Mouse (Mus musculus): ENCODE data around the gene Tnfsf8.

The Tnfsf8 gene

DNA sequence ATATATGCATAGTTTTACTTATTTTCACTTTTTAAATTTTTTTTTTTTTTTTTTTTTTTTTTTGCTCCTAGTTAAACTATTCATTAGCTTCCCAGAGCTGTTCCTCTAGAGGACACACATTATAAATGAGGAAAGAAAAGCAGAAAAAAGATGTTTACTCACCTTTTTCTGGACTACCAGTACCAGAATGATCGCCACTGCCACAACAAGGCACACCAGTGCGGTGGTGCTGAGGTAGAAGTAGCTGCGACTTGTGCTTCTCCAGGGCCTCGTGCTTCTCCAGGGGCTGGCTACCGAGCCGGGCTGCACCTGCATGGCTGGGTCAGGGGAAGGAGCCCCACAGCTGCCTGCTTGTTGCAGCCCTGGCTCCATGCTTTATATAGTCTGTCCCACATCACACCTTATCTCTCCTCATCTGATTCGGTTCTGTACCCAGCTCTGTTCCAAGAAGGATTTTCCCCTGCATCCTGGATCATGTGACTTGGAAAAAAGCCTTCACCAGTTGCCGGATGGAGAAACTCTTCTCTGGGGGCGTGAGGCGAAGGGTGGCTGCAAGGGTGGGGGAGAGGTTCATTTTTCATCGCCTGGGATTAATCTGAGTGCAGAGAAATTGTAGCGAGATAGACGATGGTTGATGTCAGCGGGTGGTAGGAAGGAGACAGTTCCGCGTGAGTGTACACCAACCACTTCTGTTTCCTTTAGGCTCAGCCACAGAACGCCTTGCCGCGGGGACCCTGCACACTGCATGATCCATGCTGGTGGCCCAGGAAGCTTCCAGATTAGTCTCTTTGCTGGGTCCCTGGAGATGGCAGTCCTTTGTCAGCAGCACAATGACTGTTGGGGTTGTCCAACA is at the start of gene Tnfsf8:
Tnfsf8 (minus strand) TSS at position 660 of the 853 bp plus-strand sequence.
- peak; percentile 56 for DNase-seq (ENCODE audit: low read depth)

DNA sequence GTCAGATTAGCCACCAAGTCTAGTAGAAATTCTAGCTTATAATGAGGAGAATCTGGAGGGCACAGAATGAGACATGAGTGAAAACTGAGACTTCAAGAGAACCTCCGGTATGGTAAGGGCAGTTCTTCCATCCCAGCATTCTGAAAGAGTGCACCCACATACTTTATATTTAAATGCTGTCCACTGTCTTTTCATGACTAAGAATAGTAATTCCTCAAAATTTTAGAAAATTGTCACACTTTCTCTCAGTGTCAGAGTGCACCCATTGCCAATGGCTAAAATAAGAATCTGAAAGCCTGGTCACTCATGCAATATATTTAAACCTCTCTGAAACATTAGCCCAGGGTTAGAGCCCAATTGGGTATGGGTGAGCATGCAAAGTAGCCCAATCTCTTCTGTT is 47.4 kb upstream of the Tnfsf8 start:
- no peak for DNase-seq (ENCODE audit: low read depth)

DNA sequence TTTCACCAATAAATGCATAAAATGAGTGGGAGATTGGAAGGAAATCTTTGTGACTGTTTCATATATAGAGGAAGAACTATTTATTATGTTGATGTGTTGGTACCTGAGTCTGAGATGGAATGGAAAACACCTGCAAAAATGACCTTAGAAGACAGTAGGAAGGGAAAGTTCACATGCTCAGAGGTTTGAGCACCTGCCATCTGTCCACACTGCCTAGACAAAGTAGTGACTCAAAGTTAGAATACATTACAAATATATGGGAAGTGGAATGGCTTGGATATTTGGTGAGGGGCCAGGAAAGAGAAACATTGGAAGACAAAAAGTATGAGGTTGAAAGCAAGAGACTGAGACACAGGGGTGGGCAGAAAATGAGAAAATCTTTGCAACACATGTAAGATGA is 46.3 kb upstream of the Tnfsf8 start:
- DNase-seq (ENCODE audit: low read depth) = no peak

DNA sequence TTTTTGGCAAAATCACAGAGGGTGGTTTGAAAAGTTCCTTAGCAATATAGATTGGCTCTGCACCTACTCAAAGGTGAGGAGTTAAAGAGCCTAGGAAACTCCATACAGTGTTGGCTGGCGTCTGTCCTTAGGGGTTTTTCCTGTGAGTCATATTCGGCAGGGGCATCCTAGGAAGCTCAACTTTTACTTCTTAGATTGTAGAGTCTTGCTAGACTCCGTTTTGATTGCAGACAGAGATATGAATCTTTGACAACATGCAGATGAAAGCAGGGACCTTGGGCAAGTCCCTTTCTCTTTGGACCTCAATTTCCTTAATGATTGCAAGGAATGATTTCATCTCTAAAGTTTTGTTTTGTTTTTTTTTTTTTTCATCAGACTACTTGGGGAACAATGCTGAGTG is 44.9 kb upstream of the Tnfsf8 start:
- peak; percentile 26 for DNase-seq (ENCODE audit: low read depth)

DNA sequence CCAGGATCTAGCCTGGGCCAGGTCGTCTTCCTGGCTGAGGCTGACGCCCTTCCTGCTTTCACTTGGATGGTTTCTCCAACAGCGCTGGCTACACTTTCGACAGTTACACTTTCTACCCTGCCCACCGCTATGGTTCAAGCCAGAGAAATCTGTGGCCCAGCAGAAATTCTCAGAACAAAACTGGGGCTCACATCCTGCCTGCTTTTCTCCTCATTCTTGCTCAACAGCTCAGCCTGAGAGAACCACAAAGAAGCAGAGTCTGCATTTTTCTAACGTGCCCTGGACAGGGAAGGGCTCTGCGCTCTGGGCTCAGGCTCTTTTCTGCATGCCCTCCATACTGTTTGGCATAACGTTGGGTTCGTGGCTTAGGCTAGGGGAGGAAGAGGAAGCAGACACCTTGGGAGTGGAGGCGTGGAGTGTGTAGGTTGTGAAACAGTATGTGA is 38.0 kb upstream of the Tnfsf8 start:
- peak; percentile 50 for DNase-seq (ENCODE audit: low read depth)

DNA sequence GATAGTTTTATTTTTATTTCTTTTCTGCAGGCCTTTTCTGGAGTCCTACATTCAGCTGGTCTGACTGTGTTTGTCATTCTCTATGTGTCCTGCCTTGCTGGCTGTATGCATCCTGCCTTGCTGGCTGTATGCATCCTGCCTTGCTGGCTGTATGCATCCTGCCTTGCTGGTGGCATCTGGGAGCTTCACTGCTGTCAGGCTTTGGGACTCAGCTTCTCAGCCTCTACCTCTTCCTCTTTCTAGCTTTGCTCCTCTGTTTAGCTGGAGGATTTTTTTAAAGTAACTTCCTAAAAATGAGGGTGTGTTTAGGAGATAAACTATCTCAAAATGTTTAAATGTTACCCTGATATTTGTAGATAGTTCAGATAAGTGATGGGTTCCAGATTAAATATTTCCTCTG is 36.0 kb upstream of the Tnfsf8 start:
- DNase-seq (ENCODE audit: low read depth) = no peak

DNA sequence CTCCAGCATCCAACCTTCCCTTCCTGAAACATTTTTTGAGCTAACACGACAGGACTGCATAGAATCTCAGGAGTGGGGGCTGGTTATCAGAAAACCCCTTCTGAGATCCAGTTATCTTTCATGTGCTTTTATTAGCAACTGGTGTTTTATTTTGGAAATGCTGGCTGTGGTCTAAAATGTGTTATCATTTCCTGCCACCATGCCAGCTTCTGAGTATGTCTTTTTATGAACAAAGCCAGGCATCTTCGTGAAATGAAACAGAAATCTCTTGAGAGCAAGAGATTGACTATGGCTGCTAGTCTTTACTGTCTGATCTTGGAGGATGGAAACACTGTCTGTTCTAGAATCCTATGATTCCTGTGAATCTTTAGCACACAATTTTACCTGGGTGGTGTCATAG is 25.0 kb upstream of the Tnfsf8 start:
- DNase-seq (ENCODE audit: low read depth) = no peak

DNA sequence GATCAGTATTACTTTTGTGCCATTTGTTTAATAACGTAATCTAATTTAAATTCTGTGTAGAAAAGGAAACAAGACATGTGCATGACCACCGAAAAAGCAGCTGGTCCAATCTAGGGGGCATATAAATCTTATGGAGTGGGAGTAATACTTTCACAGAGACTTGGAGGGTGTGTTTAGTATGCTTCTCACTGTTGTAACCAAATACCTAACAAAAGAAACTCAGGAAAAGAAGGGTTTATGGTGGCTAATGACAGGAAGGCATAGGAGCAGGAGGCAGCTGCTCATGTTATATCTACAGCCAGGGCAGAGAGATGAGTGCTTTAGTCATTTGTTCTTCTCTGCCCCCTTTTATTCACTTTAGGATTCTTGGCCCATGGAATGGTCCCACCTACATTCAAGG is 15.6 kb upstream of the Tnfsf8 start:
- no peak for DNase-seq (ENCODE audit: low read depth)

DNA sequence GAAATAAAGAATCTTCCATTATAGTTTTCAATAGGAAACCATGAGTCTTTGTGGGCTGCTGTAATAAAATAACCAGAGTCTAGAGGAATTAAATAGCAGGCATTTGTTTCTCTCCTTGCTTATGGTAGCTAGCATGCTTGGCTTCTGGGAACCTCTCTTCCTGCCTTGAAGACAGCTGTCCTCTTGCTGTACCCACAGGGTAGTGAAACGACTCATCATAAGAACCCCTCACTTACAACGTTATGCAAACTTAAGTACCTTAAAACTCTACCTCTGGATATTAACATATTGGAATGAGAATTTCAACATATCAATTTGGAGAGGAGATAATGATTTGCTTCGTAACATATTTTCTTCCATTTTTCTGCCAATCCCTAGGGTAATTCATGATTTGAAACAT is 14.3 kb upstream of the Tnfsf8 start:
- DNase-seq (ENCODE audit: low read depth) = no peak

DNA sequence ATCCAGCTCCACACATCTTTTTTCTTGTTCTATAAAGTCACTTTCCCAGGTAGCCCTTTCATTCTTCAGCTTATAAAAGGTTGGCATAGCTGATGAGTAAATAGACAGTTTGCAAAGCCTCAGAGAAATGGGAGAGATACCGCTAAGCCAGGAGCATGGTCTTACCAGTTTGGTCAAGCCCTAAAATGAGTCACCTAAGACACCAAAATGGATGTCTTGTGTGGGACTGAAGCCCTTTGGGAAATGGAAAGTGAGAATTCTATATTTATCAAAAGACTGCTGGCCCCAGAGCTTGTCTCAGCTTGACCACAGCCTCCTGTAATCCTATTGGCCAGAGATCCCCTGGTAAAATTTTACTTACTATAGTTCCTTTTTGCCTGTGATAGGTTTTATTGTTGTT is 9.5 kb upstream of the Tnfsf8 start:
- DNase-seq (ENCODE audit: low read depth) = no peak

DNA sequence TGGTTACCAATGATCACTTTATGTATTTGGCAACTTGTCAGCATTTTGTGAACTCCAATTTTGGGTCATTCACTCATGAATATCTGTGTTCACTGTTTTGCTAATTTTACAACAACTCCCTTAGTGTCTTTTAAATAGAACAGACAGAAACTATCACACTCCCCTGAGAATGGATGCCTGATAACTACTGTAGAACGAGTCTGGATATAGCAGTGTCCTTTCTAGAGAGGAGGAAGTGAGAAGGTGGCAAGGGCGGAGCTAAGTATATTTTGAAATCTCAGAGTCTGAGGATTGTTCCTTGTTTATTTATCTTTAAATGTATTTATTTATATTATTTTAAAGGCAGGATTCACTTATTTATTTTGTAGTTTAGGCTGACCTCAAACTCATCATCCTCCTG is 7.6 kb upstream of the Tnfsf8 start:
- DNase-seq (ENCODE audit: low read depth) = peak; percentile 25

DNA sequence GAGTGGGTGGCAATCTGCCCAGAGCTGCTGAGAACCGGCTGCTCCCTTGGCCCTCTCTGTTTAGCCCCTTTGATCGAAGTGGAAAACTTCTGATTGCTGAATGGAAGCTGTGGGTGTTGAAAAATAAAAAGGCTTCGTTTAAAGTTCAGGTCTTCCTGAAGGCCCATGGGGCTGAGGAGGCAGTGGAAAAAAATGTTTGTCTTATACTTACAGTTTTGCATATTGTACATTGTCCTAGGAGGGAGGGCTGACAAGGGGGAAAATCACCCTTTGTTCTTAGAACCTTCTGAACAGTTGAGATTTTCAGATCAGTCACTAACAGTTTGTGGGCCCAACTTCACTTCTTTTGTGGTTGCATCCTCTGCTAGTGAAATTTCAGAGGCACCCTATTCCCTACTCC is 1.8 kb upstream of the Tnfsf8 start:
- peak; percentile 37 for DNase-seq (ENCODE audit: low read depth)

DNA sequence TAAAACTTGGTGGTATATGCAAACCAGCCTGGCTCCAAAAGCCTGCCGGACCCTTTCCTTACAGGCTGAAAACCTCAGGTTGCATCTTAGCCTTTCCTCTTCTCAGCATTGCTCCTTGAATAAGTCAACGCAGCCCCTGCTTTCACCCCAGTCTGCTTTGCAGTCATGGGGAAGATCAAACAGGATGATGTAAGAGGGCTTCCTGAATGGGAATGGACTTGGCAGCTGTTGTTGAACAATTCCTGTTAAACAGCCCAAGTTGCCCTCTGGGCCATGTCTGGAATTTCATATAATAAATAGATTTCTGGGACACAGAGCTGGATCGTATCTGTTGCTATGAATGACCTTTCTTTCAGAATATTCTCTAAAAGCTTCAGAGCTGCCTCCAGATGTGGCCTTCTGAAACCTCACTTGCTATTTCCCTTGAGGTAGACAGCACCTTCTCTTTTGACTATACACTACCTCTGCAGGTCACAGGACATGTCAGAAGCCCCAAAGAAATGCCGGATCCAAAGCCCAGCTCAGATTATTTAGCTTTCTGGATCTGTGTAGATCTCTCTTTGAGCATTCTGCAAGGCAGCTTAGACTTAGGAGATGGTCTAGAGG is 1.0 kb upstream of the Tnfsf8 start:
- no peak for DNase-seq (ENCODE audit: low read depth)

DNA sequence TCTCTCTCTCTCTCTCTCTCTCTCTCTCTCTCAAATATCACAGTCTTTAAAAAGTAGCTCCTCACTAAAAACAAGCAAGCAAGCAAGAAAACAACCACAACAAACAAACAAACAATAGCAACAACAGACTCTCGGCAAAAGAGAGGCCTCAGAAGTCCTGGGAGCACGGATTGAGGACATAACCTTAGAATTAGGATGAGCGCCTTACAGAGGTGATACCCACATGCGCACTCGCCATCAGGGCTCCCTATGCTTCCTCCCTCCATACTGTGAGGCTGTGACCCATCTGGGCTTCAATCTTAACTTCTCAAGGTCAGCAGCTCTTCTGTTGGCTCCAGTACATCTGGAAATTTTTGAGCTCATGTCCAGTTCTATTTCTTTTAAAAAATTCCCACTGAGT is 911 bp downstream of the Tnfsf8 start:
- peak; percentile 48 for DNase-seq (ENCODE audit: low read depth)

DNA sequence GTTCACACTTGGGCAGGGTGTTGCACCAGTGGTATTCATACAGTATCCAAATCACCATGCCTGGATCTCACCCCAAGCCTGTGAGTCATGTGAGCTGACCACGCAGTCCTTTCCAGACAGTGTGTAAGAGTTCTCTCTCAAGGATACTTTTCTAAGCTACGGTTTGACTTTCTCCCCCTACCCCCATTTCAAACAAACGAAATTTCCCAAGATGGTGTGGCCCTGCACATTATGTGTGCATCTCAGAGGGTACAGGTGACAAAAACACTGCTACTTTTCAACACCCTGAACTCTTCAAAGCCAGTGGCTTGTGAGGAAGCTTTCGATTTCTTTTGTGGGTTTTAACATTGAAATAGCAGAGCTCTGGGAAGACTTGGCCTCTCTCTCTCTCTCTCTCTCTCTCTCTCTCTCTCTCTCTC is 1.4 kb downstream of the Tnfsf8 start:
- DNase-seq (ENCODE audit: low read depth) = peak; percentile 55

DNA sequence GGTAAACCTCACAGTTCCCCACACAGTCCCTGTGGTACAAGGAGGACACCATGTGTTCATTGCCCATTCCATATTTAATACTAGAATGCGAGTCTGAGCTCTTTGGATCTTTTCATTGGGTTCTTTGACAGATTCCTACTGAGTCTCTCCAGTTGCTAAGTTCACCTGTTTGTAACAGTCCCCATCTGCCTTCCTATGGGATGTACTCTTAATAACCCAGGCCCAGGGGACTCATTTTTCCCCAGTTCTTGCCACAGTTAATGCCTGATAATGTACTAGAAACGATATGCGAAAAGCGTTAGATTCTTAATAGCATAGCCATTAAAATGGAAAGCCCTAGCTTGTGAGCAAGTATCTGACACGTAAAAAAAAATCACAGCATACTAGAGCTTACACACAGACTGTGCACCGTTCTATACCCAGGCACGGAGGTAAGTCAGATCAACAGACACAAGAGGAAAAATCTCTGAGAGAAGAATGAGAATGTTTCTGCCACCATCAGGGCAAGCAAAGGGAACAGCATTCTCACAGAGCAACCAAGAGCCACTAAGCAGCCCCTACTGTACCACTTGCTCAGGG is 2.4 kb downstream of the Tnfsf8 start:
- DNase-seq (ENCODE audit: low read depth) = no peak

DNA sequence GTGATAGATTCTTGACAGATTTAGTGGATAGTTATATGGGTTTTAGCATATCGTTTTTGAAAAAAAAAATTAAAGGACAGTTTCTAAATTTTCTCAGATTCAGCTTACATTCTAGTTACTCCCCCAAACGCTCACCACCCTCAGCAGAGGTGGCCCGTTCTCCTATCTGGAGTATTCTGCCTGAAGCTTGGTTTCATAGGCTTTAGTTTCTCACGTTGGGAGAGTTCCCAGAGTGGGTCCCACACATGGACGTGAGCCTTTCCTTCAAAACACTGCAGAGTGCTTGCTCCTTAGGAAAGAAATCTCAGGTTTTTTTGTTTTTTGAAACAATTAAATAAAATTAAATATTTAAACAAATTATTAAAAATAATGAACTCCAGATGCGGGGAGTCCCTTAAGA is 4.4 kb downstream of the Tnfsf8 start:
- no peak for DNase-seq (ENCODE audit: low read depth)

DNA sequence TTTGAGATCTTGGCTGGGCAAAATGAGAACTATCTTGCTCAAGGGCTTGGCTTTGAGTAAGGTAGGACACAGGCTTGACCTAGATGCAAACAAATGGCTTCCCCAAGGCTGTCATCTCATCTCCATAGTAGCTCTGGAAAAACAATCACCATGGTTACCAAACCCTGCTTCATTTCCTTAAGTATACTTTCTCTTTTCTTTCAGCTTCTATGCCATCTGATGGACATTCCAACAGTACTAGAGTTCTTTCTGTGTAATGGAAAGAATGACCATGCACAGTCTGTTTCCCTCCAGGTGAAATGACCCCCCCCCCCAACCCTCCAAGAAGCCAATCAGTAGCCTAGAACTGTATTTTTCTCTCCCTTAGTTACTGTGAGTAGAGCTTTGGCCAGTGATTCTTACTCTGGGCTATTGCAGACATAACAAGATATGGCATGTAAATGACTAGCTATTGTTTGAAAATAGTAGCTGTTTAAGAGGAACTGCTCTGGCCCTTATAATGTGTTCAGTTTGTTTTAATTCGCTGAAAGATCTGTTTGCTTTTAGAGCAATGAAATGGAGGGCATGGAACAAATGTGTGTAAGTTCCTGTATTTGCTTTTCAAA is 7.3 kb downstream of the Tnfsf8 start:
- peak; percentile 50 for DNase-seq (ENCODE audit: low read depth)

DNA sequence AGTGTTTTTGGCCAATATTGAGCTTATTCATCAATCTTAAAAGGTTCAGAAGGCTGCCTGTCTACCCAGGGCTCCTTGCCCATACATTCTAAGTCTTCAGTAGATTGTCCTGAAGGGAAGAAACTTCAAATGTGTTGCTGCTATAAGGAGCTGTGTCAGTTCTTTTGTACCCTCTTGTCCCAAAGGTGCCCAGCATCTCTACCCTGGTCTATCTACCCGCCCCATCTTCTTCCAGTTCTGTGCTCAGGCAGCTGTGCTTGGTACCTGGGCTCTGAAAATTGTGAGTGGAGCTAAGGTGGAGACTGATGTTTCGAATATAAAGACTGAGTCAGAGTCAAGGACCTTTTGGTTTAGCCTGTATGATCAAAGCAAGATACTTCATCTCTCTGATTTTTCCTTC is 11.1 kb downstream of the Tnfsf8 start:
- no peak for DNase-seq (ENCODE audit: low read depth)

DNA sequence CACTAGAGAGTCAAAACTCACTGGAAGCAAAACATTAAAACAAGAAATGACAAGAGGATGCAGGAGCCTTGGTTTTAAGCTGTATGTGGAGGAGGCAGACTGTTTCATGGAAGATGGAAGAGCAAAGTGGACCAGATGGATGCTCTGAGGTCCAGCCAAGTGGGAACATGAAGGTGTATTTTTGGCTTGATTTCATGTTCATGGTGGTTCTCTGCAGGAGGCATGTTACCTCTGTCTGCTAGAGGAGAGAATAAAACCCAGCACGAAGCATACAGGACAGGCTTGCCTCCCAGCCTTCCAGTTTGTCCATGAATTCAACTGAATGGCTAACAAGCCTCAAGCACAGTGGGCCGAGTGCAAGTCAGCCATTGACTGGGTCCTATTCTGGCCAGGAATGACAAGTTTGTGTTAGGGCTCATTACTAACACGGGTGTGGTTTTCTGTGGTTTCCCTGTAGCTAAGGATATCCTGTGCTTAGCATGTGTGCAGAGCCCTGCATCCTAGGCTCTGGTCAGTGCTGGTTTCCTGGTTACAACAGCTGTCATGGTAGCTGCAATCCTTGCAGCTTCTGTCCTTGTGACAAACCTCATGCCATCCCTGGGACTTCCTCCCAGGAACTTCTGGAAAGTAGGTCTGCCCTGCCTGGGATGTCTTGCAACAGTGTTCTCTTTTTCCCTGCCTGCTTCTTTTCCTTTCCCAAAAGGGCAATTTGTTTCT is 14.1 kb downstream of the Tnfsf8 start:
- peak; percentile 51 for DNase-seq (ENCODE audit: low read depth)

DNA sequence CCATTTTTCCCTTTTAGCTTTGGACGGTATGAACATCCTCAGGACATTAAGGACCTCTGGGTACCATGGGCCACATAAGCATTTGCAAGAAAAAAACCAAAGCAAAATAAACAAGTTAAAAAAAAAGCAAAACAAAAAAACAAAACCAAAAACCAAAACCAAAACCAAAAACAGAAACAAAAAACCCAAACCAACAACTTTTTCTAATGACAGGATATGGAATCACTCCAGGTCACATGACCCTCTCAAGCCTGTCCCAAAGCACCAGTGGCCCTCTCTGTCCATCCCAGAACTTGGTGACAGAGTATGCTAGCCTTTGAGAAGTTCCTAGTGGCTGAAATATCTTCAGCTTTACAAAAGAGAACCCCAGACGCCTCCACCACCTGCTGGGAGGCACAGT is 15.4 kb downstream of the Tnfsf8 start:
- DNase-seq (ENCODE audit: low read depth) = peak; percentile 44

DNA sequence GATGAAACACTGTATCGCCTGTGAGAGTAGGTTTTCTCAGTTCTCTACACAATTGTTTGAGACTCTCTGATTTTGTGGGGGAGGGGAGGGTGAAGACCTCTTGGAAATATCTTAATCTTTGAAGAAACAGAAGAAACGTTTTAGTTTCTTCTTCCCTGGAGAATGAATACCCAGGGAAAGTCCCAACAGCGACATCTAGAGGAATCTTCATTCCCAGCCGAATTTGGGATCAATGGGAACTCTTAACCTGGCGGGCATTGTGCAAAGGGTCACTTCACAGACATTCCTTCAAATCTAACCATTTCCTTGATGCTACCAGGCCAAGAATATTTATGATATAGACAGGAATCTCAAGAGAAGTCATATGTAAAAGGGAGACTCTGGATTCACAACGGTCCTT is 17.2 kb downstream of the Tnfsf8 start:
- no peak for DNase-seq (ENCODE audit: low read depth)

Data from induced T-regulatory cell, adult 2 months (primary cell).